Mouse (Mus musculus) heart, postnatal 0 days (tissue): ENCODE measurements at regions not wholly inside any gene's neighbourhood (a gene's known extent, or its start where the extent isn't known, plus 50 kb on each side); places are given as distances from the start of the nearest gene placed in this dataset.

Experiments used
- ATAC-seq: fragments of 200-750 bp; cut with Nextera tagmentation; 2 replicates; pipeline ENCODE4 v1.8.0; 2017; ENCODE audit warnings: low read depth, moderate number of reproducible peaks, moderate library complexity; ENCODE audit not compliant: insufficient read depth
- DNase-seq: peaks from one replicate; pipeline ENCODE4 v3.0.0-alpha.2; 2016; ENCODE audit warnings: low spot score
- H3K27ac ChIP-seq: fragments of 300-500 bp; sonication (generic); 2 replicates; pipeline ENCODE4 v1.5.1; 2014; ENCODE audit warnings: low read depth, mild to moderate bottlenecking
- H3K27me3 ChIP-seq: fragments of 300-500 bp; sonication (generic); 2 replicates; pipeline ENCODE4 v1.6.1; 2014; ENCODE audit warnings: low read length, mixed read lengths; ENCODE audit not compliant: control insufficient read depth, insufficient read depth
- H3K36me3 ChIP-seq: fragments of 300-500 bp; sonication (generic); replicated peaks from 2 replicates; pipeline ENCODE4 v1.6.1; 2014; ENCODE audit warnings: low read length, mixed read lengths; ENCODE audit not compliant: control insufficient read depth, insufficient read depth
- H3K4me1 ChIP-seq: fragments of 300-500 bp; sonication (generic); 2 replicates; pipeline ENCODE4 v1.6.1; 2014; ENCODE audit warnings: antibody characterized with exemption; ENCODE audit not compliant: control insufficient read depth, insufficient read depth
- H3K4me2 ChIP-seq: fragments of 300-500 bp; sonication (generic); 2 replicates; pipeline ENCODE4 v1.6.1; 2014; ENCODE audit warnings: low read depth, mild to moderate bottlenecking, low read length, moderate library complexity
- H3K4me3 ChIP-seq: fragments of 300-500 bp; sonication (generic); 2 replicates; pipeline ENCODE4 v1.5.1; 2014; ENCODE audit warnings: low read depth, low read length
- H3K9ac ChIP-seq: fragments of 300-500 bp; sonication (generic); replicated peaks from 2 replicates; pipeline ENCODE4 v1.6.1; 2014; ENCODE audit warnings: low read depth, low read length, mixed read lengths
- H3K9me3 ChIP-seq: fragments of 300-500 bp; sonication (generic); replicated peaks from 2 replicates; pipeline ENCODE4 v1.6.1; 2016; ENCODE audit warnings: low read length; ENCODE audit not compliant: control insufficient read depth
- CTCF ChIP-seq: IDR thresholded peaks from 2 replicates; pipeline ENCODE4 v1.5.1; 2016; ENCODE audit warnings: antibody characterized with exemption, control low read depth, low read depth
- EP300 ChIP-seq: IDR thresholded peaks from 2 replicates; pipeline ENCODE4 v1.6.1; 2016; ENCODE audit warnings: antibody characterized with exemption, low read depth
- WGBS: fragments of 180-500 bp; shearing (Covaris S2); extraction: QIAGEN DNeasy Blood & Tissue Kit; methylation state at CpG from one replicate; pipeline ENCODE4 v1.1.7; 2014; 5-methylcytosine and 5-hydroxymethylcytosine counted together

DNA sequence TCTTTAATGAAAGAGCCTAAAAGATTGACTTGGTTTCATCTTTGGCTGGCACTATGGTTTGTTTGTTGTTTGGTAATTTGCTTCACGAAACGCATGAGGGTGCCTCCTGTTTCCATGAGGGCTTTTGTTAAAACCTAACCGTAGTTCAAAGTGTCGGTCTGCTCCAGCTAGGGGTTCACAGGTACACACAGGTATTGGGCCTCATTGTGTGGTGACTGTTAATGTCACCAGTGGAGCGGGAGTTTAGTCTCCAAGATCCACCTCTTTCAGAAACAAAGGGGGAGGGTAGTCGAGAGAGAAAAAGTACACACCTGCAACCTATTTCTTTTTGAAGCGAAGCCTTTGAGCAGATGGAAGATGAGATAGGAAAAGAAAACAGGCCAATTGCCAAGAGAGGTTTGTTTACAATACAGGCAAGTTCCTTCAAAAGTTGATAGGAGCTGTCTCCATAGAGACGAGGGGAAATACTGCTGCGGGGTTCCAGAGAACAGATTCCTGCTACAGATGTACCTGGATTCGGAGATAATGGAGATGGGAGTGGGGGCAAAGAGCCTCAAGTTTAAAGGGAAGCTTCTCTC is 273.9 kb downstream of the Ndfip2 start:
- Histone ChIP-seq H3K9ac (no peak overlapping the region), H3K4me2 (no peak overlapping the region), H3K4me1 (no peaks in the 10 kb centered on the region), H3K9me3 (0 out of 2 replicates have a peak, but pooled peaks cover 3% of the 10 kb centered on the region), H3K36me3 (no peaks in the 10 kb centered on the region), H3K27ac (peak overlapping the region; percentile 15; the same call in 1 of the 2 replicates), H3K4me3 (no peak overlapping the region), H3K27me3 (no peaks in the 10 kb centered on the region)
- no peak for ATAC-seq
- no peak for DNase-seq
- TF ChIP-seq CTCF, result no peak
- TF ChIP-seq EP300, result no peak
- 64% methylated on average over 10 of the region's 10 CpGs for WGBS

DNA sequence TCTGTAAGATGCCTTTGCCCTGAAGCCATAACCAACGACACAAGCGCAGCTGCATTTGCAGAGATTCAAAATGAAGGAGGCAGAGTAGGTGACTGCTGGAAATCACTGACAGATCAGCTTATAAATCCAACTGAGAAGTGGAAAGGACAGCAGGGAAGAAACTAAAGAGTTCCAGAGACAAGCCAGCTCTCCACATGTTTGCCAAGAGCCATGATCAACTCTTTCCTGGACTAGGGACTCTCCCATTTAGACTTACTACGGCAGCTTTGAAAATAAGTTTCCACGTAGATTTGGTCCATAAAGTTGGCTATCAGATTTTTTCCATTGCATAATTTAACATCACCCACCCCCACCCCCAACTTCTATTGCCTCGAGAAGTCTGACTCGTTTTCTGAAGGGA is 269.7 kb downstream of the Ndfip2 start:
- ATAC-seq (no peak), DNase-seq (no peak)
- Histone ChIP-seq H3K36me3 (no peaks in the 10 kb centered on the region), H3K27ac (no peak overlapping the region), H3K27me3 (no peaks in the 10 kb centered on the region), H3K4me1 (no peaks in the 10 kb centered on the region), H3K9me3 (no peaks in the 10 kb centered on the region), H3K4me3 (no peak overlapping the region), H3K4me2 (no peak overlapping the region), H3K9ac (no peak overlapping the region)
- 74% methylated on average over 6 of the region's 6 CpGs for WGBS
- no peak for TF ChIP-seq EP300
- no peak for TF ChIP-seq CTCF

DNA sequence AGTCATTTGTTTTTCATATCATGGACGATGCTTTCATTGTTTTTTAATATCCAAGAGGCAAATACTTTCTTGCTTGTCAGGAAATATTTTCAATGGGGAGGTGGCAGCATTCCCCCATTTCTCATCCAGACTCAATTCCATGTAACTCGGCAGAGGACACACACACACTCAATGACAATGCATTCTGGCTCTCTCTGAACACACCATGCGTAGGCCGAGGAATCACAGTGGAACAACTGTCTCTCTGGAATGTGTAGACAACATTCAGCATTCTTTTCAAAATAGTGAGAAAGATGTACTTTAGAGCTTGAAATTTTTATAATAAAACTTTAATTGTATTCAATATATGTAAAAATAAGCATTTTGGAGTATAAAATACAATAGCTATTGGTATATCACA is 265.5 kb downstream of the Ndfip2 start:
- H3K9me3 ChIP-seq, result no peaks in the 10 kb centered on the region
- H3K4me1 ChIP-seq, result peaks cover 4% of the 10 kb centered on the region; the same call in 1 of the 2 replicates
- no peak overlapping the region for H3K27ac ChIP-seq
- H3K27me3 ChIP-seq, result no peaks in the 10 kb centered on the region
- no peak overlapping the region for H3K9ac ChIP-seq
- no peak overlapping the region for H3K4me3 ChIP-seq
- ATAC-seq (no peak), DNase-seq (no peak)
- WGBS, result 85% methylated on average over 4 of the region's 4 CpGs
- TF ChIP-seq CTCF, result no peak
- TF ChIP-seq EP300, result no peak
- H3K36me3 ChIP-seq, result no peaks in the 10 kb centered on the region
- H3K4me2 ChIP-seq, result no peak overlapping the region

DNA sequence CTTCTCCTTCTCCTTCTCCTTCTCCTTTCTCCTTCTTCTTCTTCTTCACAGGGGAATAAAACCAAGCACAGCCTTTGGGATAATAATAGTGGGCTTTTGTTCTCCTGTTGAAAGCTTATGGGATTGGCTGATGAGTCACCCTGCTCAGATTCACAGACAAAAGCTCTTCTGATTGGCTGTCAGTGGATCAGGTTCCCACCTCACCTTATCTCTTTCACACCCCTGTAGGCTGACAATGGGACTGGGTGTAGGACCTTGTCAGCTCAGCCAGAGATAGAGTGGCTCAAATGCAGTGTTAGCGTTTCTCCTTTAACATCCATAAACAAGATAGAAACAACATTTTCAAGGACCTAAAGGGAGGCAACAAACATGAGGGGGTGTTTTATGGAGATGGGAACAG is 263.9 kb downstream of the Ndfip2 start:
- ATAC-seq (peak; percentile 82), DNase-seq (peak; percentile 24)
- no peaks in the 10 kb centered on the region for H3K27me3 ChIP-seq
- H3K27ac ChIP-seq, result no peak overlapping the region
- TF ChIP-seq CTCF (no peak), EP300 (no peak)
- no peaks in the 10 kb centered on the region for H3K9me3 ChIP-seq
- 15% methylated on average over 1 of the region's 1 CpGs for WGBS
- no peaks in the 10 kb centered on the region for H3K36me3 ChIP-seq
- no peak overlapping the region for H3K4me3 ChIP-seq
- H3K4me1 ChIP-seq, result peaks cover 4% of the 10 kb centered on the region; the same call in 1 of the 2 replicates
- no peak overlapping the region for H3K4me2 ChIP-seq
- H3K9ac ChIP-seq, result no peak overlapping the region

DNA sequence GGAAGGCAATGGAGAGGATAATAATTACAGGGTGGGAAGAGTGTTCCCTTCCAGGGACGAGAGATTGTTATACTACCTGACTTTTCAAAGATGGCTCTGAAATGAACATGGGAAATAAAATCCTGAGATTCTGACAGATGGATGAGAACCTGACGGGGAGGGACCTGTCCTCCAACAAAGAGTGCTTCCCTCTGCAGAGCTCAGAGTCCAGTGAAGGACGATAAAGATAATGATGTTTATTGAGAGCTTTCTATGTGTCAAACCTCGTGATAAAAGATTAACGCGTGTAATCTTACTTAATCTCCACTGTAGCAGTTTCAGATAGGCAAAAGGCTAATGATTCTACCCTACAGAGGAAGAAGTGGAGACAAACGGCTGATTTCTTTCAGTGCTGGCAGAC is 260.3 kb downstream of the Ndfip2 start:
- no peak for ATAC-seq
- Histone ChIP-seq H3K4me2 (no peak overlapping the region), H3K27me3 (no peaks in the 10 kb centered on the region), H3K9me3 (no peaks in the 10 kb centered on the region), H3K36me3 (no peaks in the 10 kb centered on the region), H3K9ac (no peak overlapping the region), H3K4me3 (no peak overlapping the region), H3K27ac (no peak overlapping the region), H3K4me1 (peaks cover 4% of the 10 kb centered on the region; the same call in 1 of the 2 replicates)
- TF ChIP-seq CTCF, result no peak
- DNase-seq, result no peak
- 43% methylated on average over 7 of the region's 7 CpGs for WGBS

DNA sequence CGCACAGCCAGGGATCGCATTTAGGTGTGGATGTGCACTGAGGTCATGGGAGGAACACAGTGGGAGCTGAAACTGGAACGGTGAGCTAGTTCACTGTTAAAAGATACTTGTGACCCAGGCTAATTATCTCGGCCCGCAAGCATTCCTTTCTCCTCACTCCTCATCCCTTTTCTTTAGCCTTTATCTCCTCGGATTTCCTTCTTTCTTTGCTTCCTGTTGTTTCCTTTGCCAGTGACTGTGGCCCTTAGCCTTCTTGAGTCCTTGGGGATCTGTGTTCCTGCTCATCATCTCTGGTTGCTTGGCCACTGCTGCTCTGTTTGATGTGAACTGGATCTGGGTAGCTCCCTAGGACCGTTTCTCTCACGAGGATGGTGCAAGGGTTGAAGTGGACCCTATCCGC is 256.0 kb downstream of the Ndfip2 start:
- WGBS, result 47% methylated on average over 9 of the region's 9 CpGs
- H3K4me3 ChIP-seq, result no peak overlapping the region
- no peaks in the 10 kb centered on the region for H3K9me3 ChIP-seq
- no peaks in the 10 kb centered on the region for H3K36me3 ChIP-seq
- no peaks in the 10 kb centered on the region for H3K4me1 ChIP-seq
- H3K4me2 ChIP-seq, result no peak overlapping the region
- no peak for TF ChIP-seq CTCF
- TF ChIP-seq EP300, result no peak
- H3K27me3 ChIP-seq, result no peaks in the 10 kb centered on the region
- no peak overlapping the region for H3K9ac ChIP-seq
- no peak for DNase-seq
- ATAC-seq, result no peak
- H3K27ac ChIP-seq, result no peak overlapping the region
